Mouse (Mus musculus) embryo, embryonic 9.5 days (tissue): Measurements from ENCODE around the gene Adamts10.

Source experiments
- DNase-seq: peaks from one replicate; pipeline ENCODE4 v3.0.0-alpha.2; 2017; ENCODE audit errors: extremely low spot score

Adamts10 gene

DNA sequence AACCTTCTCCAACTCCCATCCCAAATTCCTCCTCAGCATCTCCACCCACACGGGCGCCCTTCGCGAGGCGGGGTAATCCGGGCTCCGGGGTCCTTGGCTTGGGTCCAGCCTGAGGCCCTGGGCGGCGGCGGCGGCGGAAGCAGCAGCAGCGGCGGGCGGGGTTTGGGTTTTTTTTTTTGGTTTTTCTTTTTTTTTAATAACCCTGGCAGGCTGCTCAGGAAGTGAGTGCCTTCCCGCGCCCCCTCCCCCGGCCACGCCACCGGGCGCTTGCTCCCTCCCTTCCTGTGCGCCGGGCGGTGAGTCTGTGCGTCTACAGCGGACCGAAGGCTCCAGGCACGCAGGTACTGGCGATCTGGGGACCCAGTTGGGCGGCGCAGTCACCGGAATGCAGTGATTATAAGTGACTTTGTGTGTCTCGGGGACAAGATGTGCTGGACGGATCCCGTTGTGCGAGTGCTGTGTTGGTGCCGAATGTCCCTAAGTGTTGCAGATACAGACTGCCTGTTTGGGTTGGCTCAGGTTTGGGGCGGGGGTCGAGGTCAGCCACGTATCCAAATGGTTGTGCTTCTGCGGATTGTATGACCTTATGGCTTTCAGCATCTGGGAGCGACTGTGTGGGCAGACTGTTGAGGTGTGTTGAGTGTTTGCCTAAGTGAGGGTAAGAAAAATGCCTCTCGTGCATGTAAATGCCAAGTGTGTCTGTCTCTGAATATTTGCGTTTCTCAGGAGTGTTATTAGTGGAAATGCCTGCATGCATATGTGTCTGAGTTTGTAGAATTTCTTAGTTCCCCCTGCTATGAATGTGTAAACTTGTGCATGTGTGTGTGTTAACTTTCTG lies at the start of gene Adamts10:
TSS of gene Adamts10 (plus strand) at position 287 of the 838 bp plus-strand sequence.
- DNase-seq, result peak; percentile 85

DNA sequence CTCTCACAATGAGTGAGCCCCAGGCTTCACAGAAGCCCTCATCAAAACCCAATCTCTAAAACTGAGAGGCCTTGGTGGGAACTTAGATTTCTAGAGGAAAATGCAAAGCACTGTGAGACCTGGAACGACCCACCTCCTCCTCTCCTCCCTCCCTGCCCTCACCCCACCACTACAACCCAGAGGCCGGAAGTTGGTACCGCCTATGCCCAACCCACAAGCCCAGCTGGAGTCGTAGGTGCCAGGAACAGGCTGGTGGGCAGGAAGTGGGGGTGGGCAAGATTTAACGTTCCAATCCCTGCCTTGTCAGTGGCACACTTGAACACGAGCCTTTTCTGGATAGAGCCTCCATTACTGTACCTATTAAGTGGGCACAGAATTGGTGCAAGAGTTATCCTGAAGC lies 40.0 kb upstream of the Adamts10 start:
- DNase-seq, result no peak

DNA sequence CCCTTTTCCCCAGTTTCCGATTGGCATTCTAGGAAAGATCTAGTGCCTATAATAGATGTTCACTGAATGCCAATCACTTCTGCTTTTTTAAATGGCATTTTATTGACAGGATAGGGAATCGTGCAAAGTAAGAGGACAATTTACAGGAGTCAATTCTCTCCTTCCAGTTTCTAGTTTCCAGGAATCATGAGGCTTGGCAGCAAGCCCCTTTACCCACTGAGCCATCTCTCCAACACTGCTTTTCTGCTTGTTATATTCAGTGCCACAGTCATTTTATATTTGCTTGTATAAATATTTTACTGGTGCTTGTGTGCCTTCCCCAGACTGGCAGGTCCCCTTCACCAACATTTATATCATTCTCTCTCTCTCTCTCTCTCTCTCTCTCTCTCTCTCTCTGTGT lies 36.8 kb upstream of the Adamts10 start:
- no peak for DNase-seq

DNA sequence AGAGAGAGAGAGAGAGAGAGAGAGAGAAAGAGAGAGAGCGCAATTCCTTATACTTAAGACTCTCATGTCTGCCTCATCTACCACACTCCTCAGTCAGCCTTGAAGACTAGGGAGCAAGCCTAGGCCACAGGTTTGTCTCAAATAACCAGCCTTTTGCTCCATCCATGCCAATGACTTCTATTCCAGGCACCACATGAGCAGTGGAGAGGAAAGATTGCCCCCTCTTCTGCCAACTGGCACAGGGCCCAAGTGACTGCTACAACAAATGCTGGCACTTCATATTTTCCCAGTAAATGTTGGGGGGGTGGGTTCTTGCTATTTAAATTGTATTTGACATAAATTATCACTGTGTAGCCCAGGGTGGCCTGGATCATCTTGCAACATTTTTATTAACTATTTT lies 36.4 kb upstream of the Adamts10 start:
- no peak for DNase-seq

DNA sequence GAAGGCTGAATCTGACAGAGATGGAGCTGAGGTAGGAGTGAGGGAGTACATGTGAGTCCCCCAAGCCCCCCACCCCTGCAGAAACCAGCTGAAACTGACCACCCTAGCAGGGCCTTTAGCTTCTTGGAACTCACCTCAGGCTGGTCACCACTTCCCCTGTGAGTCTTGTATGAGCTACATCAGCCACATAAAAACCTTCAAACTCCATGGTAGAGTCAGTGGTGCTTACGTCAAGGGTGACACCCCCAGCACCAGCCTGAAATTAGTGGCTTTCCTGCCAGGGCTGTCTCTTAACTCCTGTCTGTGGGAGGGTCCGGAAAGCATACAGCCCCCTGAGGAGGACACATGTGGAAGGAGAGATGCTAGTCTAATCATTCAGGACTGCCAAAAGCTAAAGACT lies 32.6 kb upstream of the Adamts10 start:
- DNase-seq, result no peak

DNA sequence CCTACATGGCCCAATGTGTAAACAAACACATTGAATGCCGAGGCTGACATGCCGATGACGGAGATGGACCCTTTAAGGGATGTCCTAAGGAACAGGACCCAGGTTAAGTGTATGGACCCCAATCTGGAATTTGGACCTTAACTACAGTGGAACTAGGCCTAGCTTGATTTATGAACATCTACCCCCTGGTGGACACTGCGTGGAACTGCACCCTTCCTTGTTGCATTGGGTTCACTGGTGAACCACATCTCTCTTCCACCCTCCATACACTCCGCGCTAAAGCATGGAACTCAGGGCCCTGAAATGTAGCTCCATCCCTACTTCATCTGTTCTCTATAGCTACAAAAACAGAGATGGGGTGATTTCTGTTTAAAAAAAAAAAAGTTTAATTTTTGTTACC lies 30.9 kb upstream of the Adamts10 start:
- no peak for DNase-seq

DNA sequence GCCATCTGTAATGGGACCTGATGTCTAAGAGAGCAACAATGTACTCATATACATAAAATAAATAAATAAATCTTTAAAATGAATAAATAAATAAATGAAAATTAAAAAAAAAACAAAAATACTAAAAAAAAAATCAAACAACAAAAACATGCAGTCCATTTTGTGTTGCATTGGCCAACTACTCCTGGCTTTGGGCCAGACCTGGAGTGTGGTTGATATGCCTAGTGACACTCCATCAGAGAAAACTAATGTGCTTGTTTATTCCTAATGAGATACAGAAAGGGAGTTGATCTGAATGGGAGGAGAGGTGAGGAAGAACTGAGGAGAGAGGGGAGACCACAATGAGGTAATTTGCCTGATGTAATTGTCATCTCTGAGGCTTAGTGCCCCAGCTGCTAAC lies 29.4 kb upstream of the Adamts10 start:
- DNase-seq, result no peak

DNA sequence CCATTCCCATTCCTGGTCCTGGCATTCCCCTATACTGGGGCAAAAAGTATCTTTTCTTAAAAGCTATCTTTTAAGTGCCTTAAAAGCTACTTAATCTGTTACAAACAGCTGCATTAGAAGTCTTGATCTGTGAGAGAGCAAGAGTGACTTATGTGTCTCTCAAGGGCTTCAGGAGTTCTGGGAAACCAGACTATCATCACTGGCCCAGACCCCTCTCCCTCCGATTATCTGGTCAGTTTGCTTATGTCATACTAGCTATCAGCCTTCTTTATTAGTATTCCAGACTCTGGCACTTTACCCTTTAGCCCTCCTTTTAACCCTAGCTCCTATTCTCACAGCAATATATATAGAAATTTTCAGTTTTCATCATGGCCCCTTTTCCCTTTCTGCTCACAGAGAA lies 25.1 kb upstream of the Adamts10 start:
- DNase-seq, result no peak

DNA sequence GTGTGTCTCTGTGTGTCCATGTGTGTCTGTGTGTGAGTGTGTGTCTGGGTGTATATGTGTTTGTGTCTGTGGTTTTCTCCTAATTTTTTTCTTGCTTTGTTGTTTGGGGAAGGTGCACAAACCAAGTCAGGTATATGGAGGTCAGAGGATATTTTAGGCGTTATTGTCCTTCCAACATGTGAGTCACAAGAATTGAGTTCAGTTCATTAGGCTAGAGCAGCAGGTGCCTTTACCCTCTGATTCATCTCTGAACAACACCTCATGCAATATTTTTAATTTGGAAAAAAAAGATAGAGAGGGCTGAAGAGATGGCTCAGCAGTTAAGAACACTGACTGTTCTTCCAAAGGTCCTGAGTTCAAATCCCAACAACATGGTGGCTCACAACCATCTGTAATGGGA lies 15.6 kb upstream of the Adamts10 start:
- DNase-seq, result no peak

DNA sequence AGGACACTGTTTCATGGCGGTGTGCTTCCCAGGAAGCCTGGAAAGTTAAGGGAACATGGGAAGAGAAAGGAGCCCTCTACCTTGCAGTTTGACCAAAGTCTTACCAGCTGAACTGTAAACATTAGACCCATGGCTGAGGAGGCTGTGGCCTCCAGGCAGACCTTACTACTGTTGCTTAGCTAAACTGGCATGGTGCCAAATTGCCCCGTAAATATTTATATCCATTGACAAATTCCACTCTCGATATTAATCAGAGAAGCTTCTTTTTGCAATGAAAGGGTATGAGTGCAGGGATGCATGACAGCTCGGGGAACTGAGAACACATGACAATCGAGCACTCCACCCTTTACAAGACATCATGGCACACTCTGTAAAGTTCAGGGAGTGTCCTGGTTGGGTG lies 13.8 kb upstream of the Adamts10 start:
- DNase-seq, result no peak

DNA sequence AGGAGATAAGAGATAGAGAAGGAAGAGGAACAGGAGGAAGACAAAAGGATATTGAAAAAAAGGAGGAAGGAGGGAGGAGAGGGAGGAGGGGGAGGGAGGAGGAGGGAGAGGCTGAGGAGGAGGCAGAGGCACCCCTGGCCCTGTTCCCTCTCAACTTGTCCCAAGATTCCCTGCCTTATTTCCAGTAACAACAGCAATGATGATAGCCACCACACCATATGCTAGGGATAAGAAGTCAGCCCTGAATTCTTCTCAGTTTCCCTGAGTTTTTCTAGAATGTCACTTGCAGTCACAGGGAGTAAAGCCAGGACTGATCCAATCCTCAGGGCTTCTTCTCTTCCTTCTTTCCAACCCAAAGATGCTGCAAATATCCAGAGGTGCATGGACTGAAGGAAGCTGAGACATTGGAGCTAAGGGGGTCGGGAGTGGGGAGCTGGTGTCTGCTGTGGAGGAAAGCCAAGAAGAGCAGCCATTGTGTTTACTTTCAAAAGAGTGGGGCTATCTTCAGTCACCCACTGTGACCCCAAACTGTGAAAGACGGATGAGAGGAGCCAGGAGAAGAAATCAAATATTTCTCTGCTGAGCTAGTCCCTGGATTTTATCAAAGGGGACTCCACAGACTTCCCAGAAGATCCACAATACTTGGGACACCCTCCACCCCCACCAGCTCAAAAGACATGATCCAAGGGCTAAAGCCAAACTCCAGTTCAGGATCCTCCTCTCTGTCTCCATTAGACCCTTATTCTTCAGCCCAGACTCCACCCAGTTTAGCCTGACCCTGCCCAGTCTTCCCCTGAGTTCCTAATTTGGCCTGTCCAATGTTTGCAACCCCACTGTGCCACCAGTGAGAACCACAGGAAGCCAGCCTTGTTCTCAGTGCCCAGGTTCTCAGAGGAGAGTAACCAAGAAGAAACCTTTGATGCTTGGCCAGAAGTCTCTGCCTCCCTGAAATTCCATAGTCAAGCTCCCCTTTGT lies 11.3 kb upstream of the Adamts10 start:
- DNase-seq, result no peak

DNA sequence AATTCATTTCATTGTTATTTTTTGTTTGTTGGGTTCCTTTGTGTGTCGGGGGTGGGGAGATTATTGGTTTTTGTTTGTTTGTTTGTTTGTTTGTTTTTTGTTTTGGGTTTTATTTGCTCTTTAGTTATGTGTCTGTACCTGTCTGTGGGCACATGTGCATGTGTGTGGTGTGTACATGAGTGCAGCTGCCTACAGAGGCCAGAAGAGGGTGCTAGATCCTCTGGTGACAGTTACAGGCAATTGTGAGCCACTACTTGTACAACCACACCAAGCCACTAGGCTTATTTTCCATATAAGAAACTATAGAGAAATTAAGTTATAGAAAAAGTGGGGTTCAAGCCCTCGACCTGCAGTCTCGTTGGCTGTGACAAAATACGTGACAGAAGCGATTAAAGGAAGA lies 10.1 kb upstream of the Adamts10 start:
- no peak for DNase-seq

DNA sequence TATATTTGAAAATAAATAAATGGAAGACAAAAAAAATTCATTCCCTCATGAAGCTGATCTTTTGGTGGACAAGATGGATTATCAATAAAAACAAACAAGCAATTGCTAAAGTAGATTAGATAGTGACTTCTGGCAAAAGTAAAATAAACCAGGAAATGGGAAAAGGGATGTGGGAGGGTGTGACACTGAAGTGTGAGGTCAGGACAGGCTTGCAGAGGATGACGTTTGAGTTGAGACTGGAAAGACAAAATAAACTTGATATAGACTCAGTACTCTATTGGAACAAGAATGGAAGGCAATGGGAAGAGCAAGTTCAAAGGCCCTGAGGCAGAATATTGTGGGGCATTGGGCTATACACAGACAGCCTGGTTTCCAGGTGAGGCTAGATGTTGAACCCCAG lies 3.6 kb upstream of the Adamts10 start:
- DNase-seq, result no peak

DNA sequence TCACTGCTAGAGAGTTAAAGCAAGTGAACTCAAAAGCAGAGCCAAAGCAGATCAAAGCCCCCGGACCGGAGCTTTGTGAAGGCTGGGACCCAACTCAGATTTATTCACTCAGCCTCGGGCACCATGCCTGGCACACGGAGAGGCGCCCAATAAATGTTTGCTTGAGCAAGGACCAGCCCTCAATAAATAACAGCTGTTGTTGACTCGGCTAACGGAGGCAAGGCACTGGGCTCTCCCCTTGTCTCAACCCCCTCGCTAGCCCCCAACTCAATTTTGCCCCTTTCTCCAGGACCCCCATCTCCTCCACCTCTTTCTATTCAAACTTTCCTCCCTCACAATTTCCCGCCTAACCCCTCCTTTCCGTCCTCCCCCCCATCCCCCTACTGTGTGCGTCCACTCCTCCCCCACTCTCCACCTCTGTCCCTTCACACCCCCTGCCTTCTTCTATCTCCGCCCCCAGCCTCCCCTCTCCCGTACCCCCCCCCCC lies 530 bp upstream of the Adamts10 start:
- no peak for DNase-seq

DNA sequence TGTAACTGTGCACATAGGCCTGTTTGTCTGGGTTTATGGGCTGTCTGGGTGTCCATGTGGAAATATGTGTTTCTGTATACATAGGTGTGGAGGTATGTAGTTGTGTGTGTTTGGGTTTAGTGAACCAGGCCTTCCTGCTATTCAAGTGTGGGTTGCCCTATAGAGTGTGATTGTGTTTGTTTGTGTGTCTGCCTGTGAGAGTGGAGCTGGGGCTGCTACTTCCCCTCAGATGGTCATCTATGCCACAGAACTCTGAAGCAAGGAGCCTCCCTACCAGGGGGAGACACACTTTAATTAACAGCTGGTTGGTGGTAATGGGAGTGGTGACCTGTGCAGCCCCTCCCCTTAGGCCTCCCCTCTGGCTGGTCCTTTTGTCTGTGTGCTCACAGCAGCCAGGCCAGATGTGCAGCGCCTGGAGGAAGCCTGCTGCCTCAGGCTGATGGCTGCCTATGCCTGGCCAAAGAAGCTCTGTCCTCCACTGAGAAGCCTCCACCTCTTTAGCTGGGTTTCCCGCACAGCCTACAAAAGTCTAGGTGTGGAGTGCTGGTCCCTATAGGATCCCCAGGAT lies 886 bp downstream of the Adamts10 start:
- DNase-seq, result peak; percentile 55

DNA sequence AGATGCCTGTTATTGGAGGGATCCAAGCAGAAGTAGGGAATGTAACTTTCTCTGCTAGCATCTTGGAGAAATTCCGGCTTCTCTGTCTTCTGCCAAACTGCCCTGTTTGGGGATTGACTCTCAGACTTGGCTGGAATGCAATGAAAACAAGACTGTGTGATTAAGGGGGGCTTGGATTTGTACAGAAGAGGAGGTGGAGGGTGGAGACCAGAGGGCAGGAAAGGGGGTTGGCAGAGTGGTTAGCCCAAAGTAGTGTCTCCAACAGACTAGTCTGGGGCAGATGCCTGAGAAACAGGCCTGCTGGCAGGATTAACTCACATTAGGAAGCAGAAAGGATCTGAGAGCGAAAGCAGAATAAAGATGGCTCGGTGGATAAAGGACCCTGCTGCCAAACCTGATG lies 2.5 kb downstream of the Adamts10 start:
- DNase-seq, result no peak

DNA sequence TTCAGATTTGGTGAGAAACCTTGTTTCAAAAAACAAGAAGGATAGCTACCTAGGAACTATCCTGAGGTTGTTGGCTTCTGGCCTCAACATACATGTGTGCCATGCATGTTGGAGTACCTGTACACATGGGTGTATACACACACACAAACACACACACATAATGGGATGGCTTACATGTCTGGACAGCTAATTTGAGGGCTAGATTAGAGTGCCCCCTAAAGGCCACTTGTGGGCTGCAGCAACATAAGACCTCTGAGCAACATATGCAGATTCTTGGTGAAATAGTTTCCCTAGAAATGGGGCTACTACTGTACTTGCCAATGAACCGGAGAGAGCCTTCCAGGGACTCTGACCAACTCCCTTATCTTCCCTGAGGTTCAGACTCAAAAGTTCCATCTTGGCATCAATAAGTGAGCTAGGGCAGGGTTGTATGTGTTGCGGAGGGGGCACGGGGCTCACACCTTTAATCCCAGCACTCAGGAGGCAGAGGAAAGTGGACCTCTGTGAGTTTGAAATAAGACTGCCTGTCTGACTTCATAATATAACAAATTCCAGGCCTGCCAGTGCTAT lies 15.2 kb downstream of the Adamts10 start:
- DNase-seq, result peak; percentile 24

DNA sequence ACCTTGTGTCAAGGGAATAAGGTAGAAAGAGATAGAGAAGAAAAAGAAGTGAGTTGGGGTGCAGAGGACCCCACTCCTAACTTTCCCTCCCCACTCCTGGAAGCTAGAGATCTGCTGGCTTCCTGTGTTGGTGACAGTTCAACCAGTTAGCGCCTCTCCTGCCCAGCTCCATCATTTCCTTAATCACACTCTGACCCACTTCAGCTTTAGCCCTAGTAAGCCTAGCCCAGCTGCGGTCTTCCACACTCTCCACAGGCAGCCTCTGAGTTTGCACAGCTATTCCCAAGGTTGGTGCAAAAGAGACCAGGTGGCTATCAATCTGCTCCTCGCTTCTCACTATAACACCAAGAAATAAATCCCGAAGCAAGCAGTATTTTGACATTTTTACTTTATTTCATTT lies 15.9 kb downstream of the Adamts10 start:
- DNase-seq, result no peak

DNA sequence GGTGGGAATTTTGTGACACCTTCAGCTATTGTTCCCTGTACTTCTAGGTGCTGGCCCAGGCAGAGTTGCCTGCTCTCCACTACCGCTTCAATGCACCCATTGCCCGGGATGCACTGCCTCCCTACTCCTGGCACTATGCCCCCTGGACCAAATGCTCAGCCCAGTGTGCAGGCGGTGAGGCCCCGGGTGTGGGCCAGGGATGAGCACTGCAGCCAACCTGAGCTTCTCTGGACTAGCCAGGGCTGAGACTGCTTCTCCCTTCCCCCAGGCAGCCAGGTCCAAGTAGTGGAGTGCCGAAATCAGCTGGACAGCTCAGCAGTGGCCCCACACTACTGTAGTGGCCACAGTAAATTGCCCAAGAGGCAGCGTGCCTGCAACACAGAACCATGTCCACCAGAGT lies 25.2 kb downstream of the Adamts10 start:
- no peak for DNase-seq

DNA sequence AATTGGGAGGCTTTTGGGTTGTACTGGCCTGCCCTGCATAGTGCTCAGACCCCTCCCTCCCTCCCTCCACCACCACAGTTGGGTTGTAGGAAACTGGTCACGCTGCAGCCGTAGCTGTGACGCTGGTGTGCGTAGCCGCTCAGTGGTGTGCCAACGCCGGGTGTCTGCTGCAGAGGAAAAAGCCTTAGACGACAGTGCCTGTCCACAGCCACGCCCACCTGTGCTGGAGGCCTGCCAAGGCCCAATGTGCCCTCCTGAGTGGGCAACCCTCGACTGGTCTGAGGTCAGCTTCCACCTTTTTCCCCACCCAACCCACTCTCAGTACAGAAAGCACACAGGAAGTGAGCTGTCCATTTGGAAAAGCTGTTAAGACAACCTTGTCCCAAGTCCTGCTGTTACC lies 26.4 kb downstream of the Adamts10 start:
- DNase-seq, result no peak

DNA sequence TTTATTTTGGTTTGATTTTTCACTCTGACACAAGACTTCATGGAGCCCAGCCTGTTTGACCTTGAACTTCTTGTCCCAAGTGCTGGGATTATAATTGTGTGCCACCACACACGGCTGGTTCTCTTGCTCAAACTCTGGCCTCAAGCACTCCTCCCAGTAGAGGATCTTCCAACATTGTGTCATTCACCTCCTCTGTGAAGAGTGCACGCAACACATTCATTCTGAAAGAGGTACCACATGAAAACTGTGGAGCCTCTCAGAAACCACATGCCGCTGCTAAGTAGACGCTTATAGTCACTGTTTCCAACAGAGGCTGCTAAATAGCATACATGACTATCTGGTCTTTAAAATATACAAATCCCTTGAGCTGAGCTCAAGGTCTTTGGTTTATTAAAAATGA lies 28.1 kb downstream of the Adamts10 start:
- DNase-seq, result no peak

DNA sequence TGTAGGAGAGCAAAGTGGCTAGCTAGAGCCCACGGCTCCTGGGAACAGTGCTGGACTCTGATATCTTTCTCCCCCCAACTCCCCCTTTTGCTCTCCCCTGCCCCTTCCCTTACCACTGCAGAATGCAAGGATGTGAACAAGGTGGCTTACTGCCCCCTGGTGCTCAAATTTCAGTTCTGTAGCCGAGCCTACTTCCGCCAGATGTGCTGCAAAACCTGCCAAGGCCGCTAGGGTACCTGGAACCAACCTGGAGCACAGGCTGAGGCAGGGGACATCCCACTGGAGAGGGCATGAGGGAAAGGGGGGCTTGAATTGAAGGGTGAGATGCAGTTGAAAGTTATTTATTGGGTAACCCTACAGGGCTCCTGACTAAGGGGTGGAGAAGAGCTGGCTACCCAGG lies 29.0 kb downstream of the Adamts10 start:
- DNase-seq, result peak; percentile 56
